Mouse (Mus musculus) neural tube, embryonic 10.5 days (tissue): ENCODE results near the gene Gm5148.

Source experiments
- DNase-seq: peaks from one replicate; pipeline ENCODE4 v3.0.0-alpha.2; 2017; ENCODE audit warnings: low spot score; ENCODE audit errors: extremely low spot score

The Gm5148 gene

DNA sequence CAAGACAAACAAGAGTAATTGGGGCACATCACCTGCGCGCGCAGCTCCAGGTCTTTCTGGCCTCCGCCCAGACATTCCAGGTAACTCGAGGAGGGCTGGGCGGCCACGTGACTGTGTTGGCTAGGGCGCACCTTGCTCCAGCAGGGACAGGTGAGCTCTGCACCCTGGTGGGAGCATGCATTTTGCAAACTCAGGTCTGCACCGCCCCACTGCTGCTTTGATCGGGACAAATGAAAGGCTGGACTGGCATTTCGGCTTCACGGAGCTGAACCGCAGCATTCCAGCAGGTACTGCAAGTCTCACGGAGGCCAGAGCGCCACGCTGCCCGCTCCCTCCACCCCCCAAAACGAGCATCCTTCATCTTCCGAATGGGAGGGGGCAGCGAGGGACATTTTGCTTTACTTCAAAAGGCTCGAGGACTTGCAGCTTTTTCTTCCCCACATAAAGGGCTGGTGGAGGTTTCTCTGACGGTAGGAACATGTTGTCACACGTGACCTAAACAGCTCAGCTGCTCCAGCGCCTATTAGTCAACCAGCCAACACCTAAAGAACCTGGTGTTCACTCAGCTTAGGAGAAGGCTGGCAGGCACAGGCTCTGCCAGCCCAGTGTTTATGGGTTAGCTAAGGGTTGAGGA, at the start of gene Gm5148:
Gm5148 (minus strand) TSS at position 320 of the 634 bp plus-strand sequence.
- peak; percentile 41 for DNase-seq

DNA sequence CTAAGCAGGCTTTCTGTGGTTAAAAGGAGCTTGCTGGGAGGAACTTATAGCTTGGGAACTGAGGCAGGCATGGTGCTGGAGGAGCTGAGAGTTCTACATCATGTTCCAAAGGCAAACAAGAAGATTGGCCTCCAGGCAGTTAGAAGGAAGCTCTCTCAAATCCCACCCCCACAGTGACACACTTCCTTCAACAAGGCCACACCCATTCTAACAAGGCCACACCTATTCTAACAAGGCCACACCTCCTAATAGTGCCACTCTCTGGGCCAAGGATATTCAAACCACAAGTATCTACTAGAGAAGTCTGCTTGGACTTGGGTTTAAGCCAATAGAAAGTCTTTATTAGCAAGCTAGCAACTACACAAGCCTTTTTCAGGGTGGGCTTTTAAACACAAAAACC, 46.7 kb upstream of the Gm5148 start:
- no peak for DNase-seq

DNA sequence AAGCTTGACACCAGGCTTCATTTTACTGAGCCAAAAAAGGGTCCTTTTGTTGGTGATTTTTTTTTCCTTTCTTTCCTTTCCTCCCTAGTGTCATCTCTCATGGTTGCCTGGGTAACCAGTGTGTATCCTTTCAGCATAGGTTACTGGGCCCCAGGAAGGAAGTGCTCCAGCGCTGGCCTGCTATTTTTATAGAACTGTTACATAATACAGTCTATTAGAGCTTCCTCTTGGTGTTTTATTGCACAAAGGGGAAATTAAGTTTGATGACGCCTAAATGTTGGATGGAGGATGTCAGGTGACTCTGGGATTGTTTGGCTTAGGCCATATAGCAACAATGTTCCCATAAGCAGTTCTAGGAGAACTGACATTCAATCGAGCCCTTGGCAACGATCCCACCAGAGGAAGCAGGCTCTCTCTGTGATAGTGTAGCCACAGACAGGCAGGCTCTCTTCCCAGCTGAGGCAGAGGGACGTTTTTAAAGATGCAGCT, 45.0 kb upstream of the Gm5148 start:
- no peak for DNase-seq

DNA sequence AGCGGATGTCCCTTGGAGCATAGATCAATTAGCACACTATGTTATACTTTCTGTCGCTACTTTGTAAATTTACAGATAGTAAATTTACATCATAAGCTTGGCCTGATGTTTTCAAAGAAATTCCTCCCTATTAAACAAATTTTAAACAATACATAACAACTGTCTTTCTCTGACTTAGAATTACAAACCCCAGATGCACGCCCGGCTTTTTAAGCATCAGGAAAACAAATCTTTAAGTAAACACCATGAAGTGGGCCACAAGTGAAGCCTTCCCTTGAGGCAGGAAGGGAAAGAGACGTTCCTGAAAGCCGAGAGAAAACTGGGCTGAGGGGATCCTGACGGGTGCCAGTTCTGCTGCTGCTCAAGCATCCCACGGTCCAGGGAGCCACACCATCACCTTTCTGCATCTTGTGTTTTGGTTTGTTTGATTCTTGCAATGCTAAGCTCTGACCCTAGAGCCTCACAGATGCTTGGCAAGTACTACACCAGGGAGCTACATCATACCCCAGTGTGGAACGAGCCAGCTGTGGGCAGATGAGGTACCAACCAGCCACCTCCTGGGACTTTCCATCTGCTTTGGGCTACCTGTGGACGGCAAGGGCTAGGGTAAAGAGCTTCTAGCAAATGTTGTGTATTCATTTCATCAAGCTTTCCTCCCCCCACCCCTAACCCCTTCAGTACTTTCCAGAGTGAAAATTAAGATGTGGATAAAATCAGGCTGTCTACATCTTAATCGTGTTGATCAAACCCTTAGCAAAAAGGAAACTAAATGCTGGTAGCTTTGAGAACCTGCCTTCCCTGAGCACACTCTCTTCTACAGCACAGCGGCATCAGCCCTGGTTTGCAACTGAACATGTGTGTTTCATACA, 43.1 kb upstream of the Gm5148 start:
- DNase-seq = no peak

DNA sequence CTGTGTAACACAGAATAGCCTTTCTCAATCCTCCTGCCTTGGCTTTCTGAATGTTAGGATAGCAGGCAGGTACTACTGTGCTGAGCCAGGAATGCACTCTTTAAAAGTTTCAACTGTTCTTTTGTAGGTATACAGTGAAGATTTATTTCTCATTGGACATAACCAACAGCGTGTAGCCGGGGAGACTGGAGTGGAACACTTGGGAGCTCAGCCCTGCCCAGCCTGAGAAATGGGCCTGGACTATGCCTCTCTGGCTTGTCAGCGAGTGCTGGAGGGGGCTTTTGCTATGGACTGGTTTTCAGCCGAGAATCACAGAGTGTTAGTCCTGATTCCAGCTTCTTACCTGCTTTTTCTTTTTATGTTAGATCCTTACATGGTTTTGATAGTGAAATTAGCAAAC, 42.3 kb upstream of the Gm5148 start:
- DNase-seq = no peak

DNA sequence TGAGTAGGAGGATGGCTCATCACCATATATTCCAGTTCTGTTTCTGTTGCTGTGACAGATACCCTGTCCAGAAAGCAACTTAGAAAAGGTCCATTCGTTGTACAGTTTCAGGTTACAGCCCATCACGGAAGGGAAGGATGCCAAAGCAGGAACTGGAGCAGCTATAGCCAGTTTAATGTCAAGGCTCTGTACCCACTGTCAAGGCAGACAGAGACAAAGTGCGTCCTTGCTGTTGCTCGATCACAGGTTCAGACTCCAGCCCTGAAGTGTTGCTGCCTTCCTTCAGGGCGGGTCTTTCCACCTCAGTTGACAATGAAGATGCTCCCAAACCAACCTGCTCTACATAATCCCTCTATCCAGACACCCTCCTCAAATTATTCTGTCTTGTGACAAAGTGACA, 41.7 kb upstream of the Gm5148 start:
- DNase-seq = no peak

DNA sequence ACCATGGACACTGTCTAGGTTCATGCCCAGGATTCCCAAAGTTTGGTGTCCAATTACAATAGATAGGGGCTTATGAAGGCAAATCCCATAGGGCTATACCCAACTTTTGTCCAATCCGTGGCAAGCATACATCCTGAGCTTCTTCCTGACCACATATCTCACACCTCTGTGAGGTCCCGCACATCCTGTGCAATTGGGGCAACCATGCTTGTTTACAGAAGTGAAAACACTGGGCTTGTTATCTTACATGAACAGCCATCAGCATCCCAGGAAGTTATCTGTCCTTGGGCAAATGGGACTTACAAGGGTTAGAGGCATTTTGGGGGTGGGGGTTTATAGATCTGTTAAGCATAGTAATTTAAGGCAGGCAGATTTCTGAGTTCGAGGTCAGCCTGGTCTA, 41.0 kb upstream of the Gm5148 start:
- DNase-seq = no peak

DNA sequence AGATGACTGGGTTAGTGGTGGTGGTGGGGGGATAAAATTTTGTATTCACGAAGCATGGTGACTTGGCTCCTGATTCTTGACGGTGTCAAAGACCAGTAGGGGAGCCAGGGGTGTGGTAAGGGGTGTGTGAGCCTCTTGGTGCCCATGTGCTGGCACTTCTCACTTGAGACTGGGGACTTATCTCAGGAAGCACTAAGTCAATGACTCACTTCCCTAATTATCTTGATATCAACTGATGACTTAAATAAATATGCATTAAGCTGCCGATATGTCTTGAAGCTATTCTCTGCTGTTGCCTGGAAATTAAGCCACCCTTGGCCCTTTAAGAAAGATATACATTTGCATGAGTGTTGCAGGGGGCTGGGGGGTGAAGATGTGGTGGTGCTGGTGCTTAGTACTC, 38.0 kb upstream of the Gm5148 start:
- no peak for DNase-seq

DNA sequence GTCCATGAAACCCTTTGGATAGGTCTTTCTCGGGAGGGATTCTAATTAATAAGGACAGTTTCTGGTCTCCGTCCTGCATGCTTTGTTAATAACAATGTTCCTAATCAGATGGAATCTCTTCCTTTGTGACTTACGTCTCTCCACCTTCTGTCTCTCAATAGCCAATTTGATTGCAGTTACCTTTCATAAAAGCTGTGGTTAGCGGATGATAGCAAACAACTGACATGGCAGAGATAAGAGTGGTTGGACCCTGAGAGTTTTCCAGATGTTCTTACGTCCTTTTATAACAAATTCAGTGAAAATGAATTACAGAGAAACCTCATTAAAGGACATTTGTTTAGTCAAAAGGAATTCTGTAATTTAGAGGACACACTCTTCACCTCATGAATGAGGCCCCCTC, 37.5 kb upstream of the Gm5148 start:
- DNase-seq = no peak

DNA sequence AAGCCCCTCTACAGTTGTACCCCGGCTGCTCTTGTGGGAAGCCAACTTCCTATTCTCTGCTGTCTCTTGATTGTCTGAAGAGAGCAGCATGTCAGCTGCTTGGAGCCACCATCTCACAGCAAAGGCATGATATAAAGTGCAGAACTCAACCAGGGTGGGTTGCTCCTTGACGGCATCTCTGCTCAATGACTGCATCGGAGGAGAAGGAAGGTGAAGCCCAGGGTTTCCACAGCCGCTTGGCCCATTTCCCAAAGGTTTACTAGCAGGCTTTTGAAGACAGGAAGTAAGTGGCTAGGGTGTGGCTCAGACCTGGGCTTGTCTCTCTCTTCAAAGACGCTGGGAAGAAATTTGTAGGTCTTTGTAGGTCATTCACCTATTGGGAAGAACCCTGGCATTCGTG, 36.6 kb upstream of the Gm5148 start:
- DNase-seq = no peak

DNA sequence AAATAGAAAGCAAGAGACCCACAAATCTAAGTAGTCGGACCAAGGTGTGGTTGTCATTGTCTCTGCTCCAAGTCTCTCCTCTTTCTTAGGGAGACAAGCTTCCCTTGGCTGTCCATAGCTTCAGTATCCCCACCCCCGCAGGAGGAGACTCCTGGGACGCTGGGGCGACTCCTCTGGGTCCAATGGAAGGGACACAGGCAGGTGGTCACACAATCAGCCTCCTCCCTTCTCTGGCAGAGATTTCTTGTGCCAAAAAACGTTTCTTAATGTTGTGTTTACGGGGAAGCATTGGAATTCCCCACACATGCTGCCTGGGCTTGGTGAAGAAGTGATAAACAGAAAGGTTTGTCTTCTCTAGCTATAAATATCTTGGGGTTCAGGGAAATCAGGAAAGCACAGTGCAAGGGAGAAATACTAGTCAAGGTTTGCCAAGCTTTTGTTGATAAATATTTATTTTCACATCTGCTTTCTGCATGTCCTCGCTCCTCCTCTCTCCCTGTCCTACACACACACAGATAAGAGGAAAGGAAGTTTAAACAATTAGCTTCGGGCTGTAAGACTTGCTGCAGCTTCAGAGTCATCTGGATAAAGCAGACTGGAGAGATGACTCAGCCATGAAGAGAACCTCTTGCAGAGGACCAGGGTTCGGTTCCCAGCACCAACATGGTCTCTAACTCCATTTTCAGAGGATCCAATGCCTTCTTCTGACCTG, 34.5 kb upstream of the Gm5148 start:
- no peak for DNase-seq

DNA sequence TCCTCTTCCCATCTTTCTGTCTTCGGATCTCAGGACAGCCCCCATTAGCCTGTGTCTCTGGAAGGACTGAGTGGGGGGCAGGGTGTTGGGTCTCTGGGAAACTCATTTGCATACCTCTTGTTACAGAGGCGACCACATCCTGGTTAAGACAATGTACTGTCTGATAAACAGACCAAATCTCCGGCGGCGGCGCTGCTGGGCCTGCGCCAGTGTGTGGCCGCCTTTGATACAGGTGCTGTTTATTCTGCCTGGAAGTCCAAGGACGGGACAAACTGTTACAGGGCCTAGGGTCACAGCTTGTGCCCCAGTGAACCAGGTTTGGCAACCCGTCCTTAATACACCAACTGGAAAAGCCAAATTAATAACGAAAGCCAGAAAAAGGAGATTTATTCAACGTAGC, 33.8 kb upstream of the Gm5148 start:
- peak; percentile 40 for DNase-seq

DNA sequence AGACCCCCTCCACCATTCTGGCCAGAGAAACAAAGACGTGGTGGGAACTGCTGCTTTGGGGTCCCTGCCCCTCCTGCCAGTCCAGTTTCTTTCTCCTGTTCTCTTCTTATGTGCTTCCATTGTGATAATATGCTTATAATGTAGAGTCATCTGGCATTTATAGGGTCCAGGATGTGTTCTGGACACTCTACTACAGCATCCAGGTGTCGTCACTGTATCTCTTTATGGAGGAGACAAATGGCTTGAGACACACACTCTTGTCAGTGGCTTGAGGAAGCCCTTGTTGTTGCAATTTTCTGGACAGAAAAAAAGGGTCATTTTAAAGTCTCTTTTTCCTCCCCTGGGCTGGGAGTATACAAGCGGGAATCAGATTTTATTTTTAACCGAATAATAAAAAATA, 33.3 kb upstream of the Gm5148 start:
- no peak for DNase-seq

DNA sequence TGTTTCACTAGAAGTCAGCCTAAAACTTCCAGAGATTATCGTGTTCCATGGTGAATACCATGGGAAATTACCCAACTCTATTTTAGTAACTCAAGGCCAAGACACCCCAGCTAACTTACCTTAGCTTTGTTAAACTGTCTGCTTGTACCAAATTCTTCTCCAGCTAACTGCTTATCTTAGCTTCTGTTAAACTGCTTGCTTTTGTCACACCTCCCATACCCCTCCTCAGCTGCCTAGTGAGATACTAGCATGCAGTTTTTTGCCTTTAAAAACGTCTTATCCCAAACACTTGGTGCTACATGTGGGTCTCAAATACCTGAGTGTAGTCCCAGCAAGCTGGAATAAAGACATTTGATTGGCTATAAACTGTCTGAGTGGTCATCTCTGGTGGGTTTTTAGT, 31.7 kb upstream of the Gm5148 start:
- no peak for DNase-seq

DNA sequence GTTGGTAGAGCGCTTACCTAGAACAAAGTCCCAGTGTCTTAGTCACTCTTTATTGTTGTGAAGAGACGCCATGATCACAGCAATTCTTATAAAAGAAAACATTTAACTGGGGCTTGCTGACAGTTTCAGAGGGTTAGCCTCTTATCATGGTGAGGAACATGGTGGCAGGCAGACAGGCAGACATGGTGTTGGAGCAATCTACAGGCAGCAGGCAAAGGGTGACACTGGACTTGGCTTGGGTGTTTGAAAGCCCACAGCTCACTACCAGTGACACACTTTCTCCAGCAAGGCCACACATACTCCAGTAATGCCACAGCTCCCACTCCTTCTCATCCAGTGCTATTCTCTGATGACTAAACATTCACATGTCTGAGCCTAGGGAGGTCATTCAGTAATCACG, 30.3 kb upstream of the Gm5148 start:
- DNase-seq = no peak

DNA sequence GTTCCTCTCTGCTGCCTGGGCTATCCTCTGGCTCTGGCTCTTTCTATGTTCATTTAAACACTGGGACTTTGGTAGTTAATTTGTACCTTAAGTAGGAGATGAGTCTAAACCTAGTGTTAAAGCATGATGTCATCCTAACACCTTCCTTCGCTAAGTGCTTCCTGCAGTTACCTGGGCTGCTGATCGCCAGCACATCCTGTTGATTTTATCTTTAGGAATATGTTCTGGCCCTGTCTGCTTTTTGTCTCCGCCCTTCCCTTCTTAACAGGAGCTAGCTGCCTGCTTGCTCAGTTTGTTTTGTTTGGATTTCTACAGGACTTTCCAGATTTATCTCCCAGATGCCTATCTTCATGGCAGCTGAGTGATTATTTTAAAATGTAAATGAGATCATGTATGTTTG, 28.9 kb upstream of the Gm5148 start:
- no peak for DNase-seq

DNA sequence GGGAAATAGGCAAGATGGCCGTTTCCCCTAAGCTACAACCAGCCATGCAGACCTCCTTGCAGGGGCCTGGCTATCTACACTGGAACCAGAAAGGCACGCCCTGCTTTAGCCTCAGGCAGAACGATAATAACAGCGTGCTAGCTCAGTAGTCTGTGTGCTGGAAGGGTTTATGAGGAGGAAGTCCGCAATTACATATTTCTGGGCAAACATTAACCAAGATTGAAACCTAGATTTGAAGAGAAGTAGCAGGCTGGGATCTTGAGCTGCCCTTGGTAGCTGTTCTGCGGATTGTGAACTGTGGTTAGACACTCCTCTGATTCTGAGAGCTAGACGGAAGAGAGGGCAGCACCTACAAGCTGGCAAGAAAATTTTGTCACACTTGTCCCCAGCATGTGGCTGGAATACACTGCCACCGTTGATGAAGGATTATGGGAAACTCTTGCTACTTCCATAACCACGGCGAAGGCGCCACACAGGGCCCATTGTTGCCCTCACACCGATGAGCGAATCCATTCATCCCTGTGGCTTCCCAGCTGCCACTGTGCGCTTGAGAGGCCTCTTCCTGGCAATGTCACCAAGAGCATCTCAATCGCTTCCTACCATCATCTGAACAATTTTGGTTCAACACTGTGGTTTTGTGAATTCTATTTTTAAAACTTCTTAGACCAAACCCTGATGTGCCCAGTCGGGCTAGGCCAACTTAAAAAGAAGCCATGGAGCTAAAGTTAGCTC, 23.9 kb upstream of the Gm5148 start:
- DNase-seq = no peak

DNA sequence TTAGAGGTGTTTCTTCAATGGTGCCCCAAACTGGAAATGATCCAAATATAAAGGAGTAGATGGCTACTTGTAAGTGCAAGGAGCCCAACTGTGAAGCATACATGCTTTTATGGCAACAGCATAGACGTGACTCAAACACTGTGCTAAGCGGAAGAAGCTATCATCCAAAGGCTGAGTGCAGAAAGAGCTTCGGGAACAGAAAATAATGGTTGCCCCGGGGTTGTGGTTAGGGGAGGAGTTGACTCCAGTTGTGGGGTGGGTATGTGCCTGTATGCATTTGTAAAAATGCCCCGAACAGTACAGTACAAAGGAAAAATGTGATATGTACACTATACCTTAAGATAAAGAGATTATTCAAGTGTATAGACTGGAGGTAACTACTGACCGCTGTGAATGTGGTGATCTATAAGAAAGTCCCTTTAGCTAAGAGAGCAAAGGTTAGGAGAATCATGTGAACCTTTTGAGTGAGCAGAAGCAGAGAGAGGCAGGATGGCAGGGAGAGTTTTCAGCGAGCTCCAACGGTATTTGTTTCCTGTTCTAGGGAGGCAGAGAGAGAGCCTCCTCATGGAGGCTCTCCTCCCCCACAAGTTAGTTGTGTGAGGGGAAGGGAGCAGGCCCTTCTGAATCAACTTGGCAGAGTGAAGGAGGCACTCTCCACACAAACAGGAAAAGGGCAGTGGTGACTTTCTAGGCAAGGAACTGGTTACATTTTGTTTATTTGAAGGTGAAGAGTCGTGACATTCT, 23.1 kb upstream of the Gm5148 start:
- no peak for DNase-seq

DNA sequence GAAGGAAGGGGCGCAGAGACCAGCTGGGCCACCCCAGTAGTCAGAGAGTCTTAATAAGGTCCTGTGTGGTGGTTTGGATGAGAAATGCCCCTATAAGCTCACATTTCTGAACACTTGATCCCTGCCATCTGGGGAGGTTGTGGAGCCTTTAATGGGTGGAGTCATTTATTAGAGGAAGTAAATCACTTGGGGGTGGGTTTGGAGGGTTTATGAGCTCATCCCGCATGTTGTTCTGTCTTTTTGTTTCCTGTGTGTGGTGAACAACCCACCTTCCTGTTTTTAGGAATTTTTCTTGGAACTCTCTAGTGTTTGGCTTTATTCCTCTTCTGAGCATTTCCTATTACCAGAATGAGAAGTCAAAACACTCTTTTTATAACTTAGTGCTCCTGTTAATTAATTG, 19.8 kb upstream of the Gm5148 start:
- no peak for DNase-seq

DNA sequence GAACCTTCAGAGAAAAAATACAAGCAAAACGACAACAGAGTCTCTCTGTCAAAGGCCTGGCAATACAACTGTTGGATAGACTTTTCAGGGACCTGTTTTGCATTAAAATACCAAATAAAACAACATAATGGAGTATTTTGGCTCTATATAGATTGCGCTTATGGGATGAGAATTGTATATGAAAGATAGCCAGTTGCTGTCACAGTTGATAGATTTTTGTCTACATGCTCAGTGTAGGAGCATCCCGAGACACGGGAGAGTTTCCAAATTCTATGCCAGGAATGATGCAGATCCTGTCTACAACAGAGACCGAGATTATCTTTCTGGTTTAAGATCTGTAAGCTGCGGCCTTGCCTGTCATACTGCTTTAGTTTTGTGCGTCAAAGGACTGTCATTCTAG, 15.7 kb upstream of the Gm5148 start:
- DNase-seq = no peak
